Mouse (Mus musculus): ENCODE measurements at regions not wholly inside any gene's neighbourhood (a gene's known extent, or its start where the extent isn't known, plus 50 kb on each side); places are given as distances from the start of the nearest gene placed in this dataset.

DNA sequence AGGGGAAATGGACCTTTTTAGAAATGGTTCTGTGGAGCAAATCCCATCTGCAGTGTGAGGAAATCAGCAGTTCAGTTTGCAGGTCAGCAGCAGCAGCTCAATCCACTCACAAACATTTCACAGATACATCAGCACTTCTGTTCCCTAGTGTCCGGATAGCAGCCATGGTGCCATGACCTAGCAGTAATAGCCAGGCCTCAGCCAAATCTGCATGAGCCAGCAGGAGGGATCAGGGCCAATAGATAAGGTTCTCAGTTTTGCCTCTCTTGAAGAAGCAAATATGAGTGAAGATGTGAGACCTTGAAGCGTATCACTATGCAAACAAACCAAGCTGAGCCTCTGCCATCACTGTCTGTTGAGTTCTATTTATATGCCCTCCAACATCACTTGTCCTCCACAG is 380.7 kb upstream of the Chrm3 start:
- CTCF ChIA-PET: no interaction called here

GRCm38 (mm10) chr13:10725745-10726171 is 365.1 kb upstream of the Chrm3 start:
- CTCF ChIA-PET: no interaction called here

DNA sequence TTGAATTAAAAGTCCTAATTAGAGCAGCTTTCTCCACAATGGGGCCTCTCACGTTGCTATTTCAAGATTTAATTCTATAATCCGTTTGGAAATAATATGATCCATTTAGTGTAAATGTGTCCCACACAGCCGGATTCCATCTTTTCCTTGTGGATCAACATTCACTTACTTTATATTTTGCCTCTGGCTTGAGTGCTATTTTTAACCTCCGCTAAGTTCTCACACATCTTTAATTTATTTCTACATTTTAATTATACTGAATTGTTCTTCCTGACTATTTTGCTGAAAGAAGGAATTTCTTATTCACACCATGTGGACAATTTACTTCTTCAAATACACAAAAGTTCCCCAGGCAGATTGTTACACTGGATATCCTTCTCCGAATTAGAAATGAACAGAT is 364.7 kb upstream of the Chrm3 start:
- CTCF ChIA-PET: no interaction called here

DNA sequence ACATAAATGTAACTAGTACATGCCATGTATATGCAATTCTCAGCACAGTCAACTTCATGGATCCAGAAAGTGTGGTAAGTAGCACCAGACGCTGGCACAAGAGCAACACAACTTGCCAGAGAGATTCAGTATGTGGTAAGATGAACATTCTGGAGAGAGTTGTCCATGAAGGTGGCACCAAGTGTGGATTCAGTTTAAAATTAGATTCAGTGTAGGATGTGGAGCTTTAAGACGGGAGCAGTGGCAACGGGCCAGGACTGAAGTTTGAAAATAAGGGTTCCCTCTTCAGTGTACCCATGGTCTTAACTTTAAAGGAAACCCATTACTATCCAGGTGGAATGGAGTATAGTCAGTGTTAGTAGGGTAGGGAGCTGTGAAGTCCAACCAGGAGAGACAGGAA is 360.0 kb upstream of the Chrm3 start:
- CTCF ChIA-PET: no interaction called here

- CTCF ChIA-PET: no interaction called here
Observed at GRCm38 (mm10) chr13:10711451-10711850, 350.8 kb upstream of the Chrm3 start.

- CTCF ChIA-PET: no interaction called here
Observed at GRCm38 (mm10) chr13:10710909-10711308, 350.3 kb upstream of the Chrm3 start.

DNA sequence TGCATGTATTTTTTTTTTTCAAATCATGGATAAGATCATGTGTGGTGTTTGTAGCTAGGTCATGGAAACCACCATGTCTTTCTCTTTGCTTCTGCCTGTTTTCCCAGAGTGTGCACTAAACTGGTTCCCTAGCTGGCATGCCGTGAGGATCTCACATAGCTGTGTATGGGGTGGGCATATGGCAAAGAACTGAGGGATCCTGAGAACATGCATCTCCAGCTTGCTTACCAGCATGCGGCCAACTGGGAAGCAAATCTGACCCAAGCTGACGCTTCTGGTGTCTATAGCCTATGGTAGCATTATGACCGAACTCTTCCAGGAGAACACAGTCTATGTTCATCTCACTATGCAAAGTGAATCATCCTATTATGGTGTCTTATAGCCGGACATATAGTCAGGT is 336.5 kb upstream of the Chrm3 start:
- CTCF ChIA-PET: no interaction called here

DNA sequence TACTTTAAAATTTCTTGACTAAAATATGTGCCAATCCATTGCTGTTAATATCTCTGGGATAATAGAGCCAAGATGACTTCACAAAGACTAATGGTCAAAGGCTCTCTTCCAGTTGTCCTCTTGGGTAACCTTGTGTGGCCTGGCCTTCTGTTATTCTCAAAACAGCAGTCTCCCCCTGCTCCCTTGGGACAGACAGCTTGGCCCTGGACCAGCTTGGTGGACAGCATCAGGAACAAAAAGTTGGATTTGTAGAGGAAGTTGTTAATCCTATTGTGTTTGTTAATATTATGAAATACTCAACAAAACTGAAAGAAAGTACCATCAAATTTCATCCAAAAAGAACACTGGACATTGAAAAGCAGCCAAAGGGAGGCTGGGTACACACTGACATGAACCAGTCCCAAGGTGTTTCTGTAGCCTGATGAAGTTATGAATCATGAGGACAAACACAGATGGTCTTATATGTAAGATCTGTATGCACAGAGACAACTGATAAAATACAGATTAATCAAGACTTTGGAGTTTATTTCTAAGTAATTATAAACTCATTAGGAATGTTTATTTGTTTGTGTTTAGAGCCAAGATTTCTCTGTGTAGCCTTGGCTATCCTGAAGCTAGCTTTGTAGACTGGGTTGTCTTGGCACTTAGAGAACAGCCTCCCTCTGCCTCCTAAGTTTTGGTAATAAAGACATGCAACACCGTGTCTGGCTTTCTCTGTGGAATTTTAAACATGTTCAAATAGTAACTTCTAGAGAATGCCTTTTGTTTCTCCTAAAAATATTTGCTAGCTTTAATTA is 335.7 kb upstream of the Chrm3 start:
- CTCF ChIA-PET: no interaction called here

DNA sequence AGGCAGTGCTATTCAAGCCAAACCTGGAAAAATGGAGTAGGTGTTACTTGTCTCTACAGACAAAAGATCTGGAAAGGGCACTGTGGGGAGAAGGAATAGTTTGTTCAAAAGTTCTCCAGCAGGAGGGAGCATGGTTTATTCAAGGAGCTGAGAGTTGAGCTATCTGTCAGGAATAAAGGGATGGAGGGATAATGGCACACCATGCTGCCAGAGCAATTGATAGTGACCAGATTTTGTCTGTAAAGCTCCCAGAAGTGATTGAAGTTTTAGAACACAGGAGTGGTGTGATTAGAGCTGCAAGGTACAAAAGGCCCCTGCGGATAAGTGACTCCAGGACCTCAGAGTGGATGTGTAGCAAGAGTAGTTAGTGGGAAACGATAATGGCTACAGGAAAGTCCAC is 330.7 kb upstream of the Chrm3 start:
- CTCF ChIA-PET: no interaction called here

DNA sequence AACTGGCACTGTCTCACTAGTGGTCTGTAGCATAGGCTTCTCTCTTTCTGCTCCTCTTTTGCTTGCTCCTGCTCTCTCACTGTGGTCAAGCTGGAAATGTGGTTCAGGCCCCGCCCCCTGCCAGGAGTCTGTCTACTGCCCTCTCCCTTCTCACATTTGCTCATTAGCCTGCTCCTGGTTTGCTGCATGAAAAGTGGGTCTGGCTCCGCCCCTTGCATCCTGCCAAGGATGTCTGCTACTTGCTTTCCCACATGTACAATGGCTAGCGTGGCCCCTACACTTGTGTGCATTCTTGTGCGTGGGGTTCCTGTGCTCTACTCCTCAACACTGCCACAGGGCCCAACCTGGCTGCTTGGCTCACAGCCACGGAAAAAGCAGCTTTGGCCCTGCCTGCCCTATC is 326.7 kb upstream of the Chrm3 start:
- CTCF ChIA-PET: no interaction called here

GRCm38 (mm10) chr13:10654086-10654422 is 293.4 kb upstream of the Chrm3 start:
- CTCF ChIA-PET: no interaction called here

DNA sequence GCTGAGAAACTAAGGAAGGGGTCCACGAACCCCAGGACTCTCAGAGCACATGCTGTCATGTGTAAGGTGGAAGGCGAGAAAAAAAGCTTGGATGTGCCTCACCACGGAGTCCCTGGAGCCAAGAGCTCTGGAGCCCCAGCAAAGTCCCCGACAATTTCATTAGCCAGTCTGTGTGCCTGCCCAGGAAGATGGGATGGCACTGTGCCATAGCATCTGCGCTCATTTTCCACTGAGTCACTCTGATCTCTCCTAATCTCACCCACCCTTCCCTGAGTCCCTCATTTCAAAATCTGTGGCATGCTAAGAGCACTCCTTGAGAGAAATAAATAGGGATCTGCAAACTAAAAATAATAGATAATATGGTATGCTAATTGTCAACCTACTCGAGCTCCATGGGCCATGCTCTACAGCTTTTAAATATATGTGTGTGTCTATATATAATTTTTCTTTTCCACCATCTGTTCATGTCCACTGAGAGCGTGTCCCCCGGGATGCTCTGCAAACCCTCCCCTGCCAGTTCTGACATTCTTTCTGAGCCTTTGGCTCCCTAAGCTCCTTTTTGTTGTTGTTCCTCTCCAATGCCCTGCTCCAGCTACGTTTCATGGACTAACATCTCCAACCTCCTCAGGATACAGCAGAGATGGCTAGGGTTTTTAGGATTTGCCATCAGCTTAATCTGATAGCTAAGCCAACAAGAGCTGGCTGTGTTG is 292.9 kb upstream of the Chrm3 start:
- CTCF ChIA-PET: no interaction called here

- CTCF ChIA-PET: no interaction called here
Observed at GRCm38 (mm10) chr13:10636859-10637258, 276.2 kb upstream of the Chrm3 start.

GRCm38 (mm10) chr13:10630467-10630866 is 269.8 kb upstream of the Chrm3 start:
- CTCF ChIA-PET: interaction anchor here (0.6 kb wide), 1 partner anchor 29 kb away, joined by 20 read pairs; no protein-coding TSS in a partner anchor

GRCm38 (mm10) chr13:10619661-10620060 is 259.0 kb upstream of the Chrm3 start:
- CTCF ChIA-PET: no interaction called here

DNA sequence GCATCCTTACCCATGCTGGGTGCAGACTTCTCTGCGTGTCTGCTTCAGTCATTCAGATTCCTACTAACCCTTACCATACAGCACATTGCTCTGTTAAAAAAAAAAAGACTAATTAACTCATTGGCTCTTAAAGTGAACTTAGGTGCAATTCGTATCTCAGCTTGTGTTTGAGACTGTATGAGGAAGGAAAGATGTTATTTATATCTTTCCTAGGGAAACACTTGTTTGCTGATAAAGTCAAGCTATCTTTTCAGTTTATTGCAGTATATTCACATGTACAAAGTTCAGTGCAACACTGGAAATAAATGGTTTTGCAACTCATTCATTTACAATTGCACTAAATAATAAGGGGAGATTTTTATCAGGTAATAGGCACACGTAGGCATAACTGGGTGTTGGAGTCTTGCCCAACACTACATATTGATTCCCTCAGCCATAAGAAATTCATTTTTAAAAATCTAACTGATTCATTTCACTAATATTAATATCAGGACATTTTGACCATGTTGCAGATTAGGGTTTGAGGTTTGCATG is 257.8 kb upstream of the Chrm3 start:
- CTCF ChIA-PET: no interaction called here

- CTCF ChIA-PET: no interaction called here
Observed at GRCm38 (mm10) chr13:10574951-10575350, 214.3 kb upstream of the Chrm3 start.

- CTCF ChIA-PET: interaction anchor here (0.6 kb wide), 1 partner anchor 51 kb away, joined by 3 read pairs; no protein-coding TSS in a partner anchor
Observed at GRCm38 (mm10) chr13:10566825-10567224, 206.2 kb upstream of the Chrm3 start.

GRCm38 (mm10) chr13:10557559-10557958 is 196.9 kb upstream of the Chrm3 start:
- CTCF ChIA-PET: no interaction called here

DNA sequence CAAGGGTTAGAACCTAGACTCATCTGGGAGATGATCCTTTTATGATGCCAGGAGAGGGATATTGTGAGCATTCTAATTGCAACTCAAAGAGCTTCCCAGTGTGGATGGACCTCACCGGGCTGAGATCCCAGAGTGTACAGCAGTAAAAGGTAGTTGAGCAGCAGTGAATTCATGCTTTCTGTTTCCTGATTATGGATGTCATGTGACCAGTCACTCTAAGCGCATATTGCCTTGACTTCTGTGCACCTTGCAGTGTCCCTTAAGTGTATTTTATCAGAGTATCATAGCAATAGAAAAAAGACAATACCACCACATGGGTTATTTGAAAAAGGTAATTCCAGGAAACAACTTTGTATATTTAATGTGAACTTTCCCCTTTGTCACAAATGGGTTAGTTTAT is 193.9 kb upstream of the Chrm3 start:
- CTCF ChIA-PET: no interaction called here

DNA sequence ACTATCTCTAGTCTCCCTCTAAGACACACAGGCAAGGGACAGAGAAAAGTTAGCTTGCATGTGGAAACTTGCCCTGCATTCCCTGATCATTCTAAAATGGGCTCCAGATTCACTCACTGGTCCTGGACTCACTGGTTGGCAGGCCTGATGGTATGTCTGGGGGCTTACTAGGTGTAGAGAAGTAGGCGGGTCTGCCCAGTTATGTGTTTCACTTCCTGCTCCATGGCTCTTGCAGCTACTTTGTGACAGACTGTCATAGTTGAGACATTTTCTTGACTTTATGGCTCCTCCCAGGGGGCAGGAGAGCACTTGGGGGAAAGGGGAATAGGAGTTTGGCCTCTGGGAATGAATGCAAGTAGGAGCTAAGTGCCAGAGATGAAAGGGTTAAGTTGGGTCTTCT is 182.1 kb upstream of the Chrm3 start:
- CTCF ChIA-PET: no interaction called here

GRCm38 (mm10) chr13:10540197-10540940 is 179.7 kb upstream of the Chrm3 start:
- CTCF ChIA-PET: no interaction called here

GRCm38 (mm10) chr13:10538927-10539326 is 178.3 kb upstream of the Chrm3 start:
- CTCF ChIA-PET: no interaction called here
